Mouse (Mus musculus) olfactory bulb, adult 2 months (tissue): Measurements from ENCODE around the gene Brpf1.
A peak's percentile ranks its signal among the peaks of the same experiment; 100 is the strongest.

ENCODE experiments used
- CTCF ChIP-seq: fragments of 200-500 bp; IDR thresholded peaks from 2 replicates; pipeline ENCODE4 v1.5.1; 2012; ENCODE audit warnings: low read depth, mild to moderate bottlenecking, low read length, moderate library complexity; ENCODE audit not compliant: insufficient read depth
- POLR2A ChIP-seq: fragments of 200-500 bp; IDR thresholded peaks from 2 replicates; pipeline ENCODE4 v1.6.1; 2012; ENCODE audit warnings: mild to moderate bottlenecking, low read depth, low read length, moderate library complexity; ENCODE audit not compliant: insufficient read depth

- TF ChIP-seq CTCF: no peak
- peak; percentile 61 for TF ChIP-seq POLR2A
These were observed at the start of gene Brpf1 for GRCm38 (mm10) chr6:113306986-113307349.
